Mouse (Mus musculus) brown adipose tissue, adult 24 weeks (tissue): ENCODE measurements around the gene Ccdc78. TPM values are rescaled to one million over a fixed set of nuclear protein-coding genes. Genes with fewer than 3 reads are reported as not detected.
"Not testable (repeated sequence)": the region's sequence is repeated elsewhere in the genome, so short reads cannot be mapped to it uniquely, and the experiment has no call there.

Experiments
- H3K27ac ChIP-seq: fragments of 200-500 bp; replicated peaks from 2 replicates; pipeline ENCODE4 v1.5.1; 2012; ENCODE audit warnings: low read depth, mild to moderate bottlenecking, low read length
- H3K4me1 ChIP-seq: fragments of 200-500 bp; 2 replicates; pipeline ENCODE4 v1.6.1; 2012; ENCODE audit warnings: low read length, mixed read lengths; ENCODE audit not compliant: control insufficient read depth, insufficient read depth, insufficient read length
- H3K4me3 ChIP-seq: fragments of 200-500 bp; 2 replicates; pipeline ENCODE4 v1.5.1; 2012; ENCODE audit warnings: low read depth, mild to moderate bottlenecking, low read length, moderate library complexity; ENCODE audit not compliant: insufficient read depth
- polyA plus RNA-seq: library from polyadenylated mRNA; stranded (reverse); fragments of >200 nt; gene quantifications from 2 replicates; pipeline ENCODE4 v1.2.4, GENCODE M21; 2012; ENCODE audit not compliant: missing spikeins, insufficient read depth, insufficient read length

Ccdc78 gene
- polyA plus RNA-seq, 1 experiment: not detected

DNA sequence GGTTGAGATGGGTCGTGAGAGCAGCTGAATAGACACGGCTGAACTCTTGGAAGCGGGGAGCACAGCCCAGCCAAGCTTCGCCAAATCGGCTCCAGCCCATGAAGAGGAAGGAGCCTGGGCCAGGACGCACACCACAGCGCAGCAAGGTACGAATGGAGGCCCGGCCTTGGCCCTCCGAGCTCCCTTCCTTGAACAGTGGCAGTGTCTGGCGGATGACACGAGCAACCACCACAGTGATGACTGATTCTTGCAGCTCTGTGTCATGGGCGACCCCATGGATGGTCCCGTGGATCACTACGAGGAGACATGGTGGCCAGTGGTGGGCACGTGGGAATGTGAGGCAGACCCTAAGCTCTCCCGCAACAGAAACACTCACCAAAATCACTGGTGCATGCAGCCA lies 8.6 kb downstream of the Ccdc78 start:
- H3K27ac ChIP-seq: no peak overlapping the region
- H3K4me1 ChIP-seq: peaks cover 11% of the 10 kb centered on the region
- H3K4me3 ChIP-seq: no peak overlapping the region

DNA sequence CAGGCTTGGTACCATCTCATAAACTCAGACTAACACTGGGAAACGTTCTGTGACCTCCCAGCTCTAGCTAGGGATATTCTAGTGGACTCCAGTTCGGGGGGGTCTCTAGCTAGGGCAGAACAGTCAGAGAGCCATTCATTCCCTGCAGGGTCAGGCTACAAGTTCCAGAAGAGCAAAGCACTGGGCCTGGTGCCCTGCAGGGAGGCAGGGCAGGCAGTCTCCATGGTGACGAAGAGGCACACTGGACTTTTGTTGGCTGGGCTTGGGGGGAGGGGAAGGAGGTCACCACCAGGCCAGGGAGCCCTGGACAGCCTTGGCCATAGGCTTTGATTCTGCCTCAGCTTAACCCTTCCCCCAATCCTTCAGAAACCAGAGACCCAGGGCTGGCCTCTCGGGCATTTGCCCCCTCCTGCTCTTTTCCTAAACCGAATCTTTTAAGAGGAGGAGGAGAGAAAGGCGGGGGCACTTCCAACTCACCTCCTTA lies 9.3 kb downstream of the Ccdc78 start, which contains the start of gene AC134908.4:
AC134908.4 (minus strand) TSS at position 51 of the 484 bp plus-strand sequence.
- H3K27ac ChIP-seq: no peak within 1 kb of the TSS
- H3K4me3 ChIP-seq: peak within 1 kb of the TSS; percentile 75
- peaks cover 11% of the 10 kb centered on the region for H3K4me1 ChIP-seq

DNA sequence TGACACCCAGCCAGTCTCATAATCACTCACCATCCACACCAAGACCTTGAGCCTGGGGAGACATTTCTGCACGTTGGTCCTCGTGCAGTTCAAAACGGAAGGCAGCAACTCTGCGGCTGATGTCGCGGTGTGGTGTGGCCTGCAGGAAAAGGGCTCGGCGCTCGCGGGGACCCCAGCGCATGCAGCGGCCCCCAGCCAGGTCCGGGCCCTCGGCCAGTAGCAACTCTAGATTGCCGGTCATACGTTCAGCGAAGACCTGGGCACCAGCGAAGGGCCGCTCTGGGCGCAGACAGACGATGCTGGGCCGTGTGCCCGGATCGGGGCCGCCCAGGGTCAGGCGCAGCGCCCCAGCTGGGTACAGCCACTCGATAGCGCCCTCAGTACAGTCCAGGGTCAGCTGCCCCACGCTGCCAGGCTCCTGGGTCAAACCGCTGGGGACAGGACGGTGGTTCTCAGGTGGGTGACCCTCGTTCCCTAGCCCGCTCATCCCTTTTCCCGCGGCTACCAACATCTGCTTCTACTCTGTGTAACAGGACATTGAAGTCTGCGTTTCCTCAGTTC lies 9.9 kb downstream of the Ccdc78 start:
- peak overlapping the region; percentile 75 for H3K4me3 ChIP-seq
- no peak overlapping the region for H3K27ac ChIP-seq
- peaks cover 10% of the 10 kb centered on the region for H3K4me1 ChIP-seq

DNA sequence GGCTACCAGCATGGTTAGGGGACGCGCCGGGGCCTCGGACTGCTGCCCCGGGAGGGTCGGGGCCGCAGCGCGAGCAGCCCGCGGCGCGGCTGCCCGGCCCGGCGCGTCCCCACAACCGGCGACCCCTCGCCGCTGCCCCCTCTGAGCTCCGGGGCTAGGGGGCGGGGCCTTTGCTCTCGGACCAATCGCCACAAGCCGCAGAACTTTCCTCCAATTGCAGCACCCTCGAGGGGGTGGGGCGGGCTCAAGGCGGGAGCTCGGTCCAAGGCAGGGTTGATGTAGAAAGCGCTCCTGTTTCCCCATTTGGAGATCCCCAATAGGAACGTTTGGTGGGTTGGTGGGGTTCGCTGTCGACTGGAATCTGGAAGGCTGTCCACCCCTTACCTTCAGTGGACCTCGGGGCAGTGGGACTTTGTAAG lies 10.6 kb downstream of the Ccdc78 start, which contains the start of gene Metrn:
Metrn (minus strand) TSS at position 186 of the 419 bp plus-strand sequence.
- Histone ChIP-seq H3K27ac (no peak within 1 kb of the TSS), H3K4me1 (peaks cover 7% of the 10 kb centered on the region), H3K4me3 (peak within 1 kb of the TSS; percentile 75)

DNA sequence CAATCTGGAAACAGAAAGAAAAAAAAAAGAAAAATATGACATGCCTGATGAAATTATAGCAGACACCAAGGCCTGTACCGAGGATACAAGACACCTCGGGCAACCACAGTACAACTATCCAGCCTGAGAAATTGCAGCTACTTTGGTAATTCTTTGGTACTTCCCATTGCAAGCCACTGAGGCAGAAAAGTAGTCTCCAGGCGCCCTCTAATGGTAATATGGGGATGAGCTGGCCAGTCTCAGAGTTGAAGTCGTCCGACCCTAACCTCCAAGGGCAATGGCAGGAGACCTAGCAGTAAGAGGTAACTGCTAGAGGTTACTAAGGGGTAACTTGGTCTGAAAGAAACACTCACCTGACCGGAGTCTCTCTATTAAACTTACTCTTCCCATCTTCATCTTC lies 14.6 kb downstream of the Ccdc78 start:
- Histone ChIP-seq H3K27ac (no peak overlapping the region), H3K4me1 (no peaks in the 10 kb centered on the region; the same call in 1 of the 2 replicates), H3K4me3 (no peak overlapping the region)

DNA sequence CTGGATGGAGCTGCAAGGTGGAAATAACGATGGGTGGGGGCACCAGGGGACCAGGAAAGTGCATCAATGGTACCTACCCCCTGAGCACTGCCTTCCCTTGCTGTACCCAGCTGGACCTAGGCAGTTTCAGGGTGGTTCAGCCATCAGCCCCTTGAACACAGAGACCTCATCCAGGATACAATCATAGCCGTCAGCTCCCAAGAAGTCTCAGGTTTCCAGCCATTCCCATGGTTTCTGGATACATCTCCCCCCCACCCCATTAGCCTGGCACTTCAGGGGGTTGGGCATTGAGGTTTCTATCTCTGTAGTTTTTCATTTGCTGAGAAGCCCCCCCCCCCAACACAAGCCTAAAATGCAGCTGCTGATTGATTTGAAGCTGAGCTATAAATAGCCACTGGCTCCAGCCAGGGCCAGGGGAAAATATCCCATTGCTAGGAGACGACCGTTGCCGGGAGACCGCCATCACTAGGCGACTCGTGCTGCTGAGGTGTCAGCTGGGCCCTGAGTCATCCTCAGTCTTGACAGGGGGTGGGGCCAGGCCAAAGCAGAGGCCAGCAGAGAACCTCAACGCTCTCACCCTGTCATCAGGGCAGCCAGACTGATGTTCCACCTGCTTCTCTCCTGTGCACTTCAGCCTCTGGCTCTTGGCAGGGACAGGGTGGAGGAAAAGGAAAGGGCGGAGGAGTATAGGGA lies 16.6 kb downstream of the Ccdc78 start:
- Histone ChIP-seq H3K4me3 (no peak overlapping the region), H3K4me1 (no peaks in the 10 kb centered on the region), H3K27ac (no peak overlapping the region)

DNA sequence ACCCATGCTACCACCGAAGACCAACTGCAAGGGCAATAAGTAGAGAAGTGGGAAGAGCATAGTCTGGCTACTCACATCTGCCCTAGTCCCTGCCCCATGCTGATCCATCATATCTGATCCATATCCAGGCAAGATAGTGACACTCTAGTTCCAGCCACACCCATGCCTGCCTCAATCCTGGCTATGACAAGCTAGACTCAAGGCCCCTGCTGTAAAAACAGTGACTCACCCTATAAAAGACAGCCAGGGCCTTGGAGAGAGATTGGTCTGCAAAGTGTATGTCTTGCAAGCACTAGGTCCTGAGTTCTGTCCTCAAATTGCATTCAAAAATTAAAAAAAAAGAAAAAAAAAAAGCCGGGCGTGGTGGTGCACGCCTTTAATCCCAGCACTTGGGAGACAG lies 20.1 kb downstream of the Ccdc78 start:
- Histone ChIP-seq H3K4me1 (no peaks in the 10 kb centered on the region), H3K4me3 (no peak overlapping the region), H3K27ac (no peak overlapping the region)

DNA sequence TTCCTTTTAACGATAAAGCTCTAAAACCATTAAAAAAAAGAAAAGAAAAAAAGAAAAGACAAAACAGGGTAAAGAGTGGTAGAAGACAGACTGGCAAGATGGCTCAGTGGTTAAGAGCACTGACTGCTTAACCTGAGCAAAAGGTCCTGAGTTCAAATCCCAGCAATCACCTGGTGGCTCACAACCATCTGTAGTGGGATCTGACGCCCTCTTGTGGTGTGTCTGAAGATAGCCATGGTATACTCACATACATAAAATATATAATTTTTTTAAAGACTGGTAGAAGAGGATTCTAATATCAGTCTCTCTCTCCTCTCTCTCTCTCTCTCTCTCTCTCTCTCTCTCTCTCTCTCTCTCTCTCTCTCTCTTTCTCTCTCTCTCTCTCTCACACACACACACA lies 21.1 kb downstream of the Ccdc78 start:
- H3K27ac ChIP-seq, H3K4me3 ChIP-seq, H3K4me1 ChIP-seq: not testable (repeated sequence)

DNA sequence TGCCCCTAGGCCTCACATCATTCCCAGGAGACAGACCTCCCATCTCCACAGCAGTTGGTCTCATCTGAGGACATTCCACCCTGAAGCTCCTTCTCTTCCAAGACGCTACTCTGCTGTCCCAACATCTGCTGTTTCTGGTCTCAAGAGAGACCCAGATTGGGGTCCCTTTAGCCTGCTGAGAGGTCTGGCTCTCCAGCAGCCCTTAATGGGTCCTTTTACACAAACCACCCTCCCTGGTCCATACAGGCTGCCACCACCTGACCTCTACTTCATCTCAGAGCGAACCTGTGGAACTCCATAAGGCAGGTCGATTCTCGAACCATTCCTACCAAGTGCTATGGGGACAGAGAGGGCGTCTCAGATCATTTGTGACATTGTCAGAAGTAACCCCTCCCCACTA lies 21.6 kb downstream of the Ccdc78 start:
- no peak overlapping the region for H3K27ac ChIP-seq
- no peaks in the 10 kb centered on the region for H3K4me1 ChIP-seq
- H3K4me3 ChIP-seq: peak overlapping the region; percentile 1; the same call in 1 of the 2 replicates

DNA sequence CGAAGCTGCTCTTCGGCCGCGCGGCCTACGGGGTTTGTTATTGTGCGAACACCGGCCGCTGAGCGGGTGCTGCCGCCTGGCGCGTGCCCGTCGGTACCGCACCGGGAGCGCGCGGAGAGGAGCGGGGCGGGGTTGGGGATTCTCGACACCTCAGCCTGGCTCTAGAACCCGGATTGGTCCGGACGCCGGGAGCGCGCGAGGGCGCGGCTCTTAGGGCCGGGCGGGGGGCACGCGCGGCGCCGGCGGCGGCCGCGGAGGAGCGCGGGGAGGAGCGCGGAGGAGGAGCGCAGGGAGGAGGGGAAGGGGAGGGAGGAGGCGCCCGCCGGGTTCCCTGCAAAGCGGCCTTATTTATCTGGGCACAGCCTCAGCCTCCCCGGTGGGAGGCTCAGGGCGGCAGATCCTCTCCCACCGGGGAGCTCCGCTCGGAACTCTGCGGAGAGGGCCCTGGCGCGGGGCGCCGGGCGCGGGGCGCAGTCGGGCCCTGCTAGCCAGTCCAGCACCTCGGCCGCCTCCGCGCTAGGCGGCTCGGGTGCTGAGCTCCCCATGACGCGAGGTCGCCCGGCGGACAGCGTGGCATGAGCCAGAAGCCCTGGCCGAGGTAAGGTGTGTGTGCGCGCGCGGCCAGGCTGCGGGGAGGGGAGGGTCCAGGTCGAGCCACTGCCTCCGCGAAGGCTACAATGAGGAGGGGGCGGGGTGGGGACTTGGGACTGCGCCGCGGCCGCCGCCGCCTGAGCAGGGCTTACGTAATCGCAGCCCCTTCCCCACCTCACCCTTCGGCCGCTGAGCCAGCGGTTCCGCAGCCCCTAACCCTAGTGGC lies 22.6 kb downstream of the Ccdc78 start, which contains the start of gene Fbxl16:
Fbxl16 (plus strand) TSS at position 297 of the 817 bp plus-strand sequence.
- Histone ChIP-seq H3K4me1 (no peaks in the 10 kb centered on the region), H3K4me3 (peak within 1 kb of the TSS; percentile 56), H3K27ac (no peak within 1 kb of the TSS)

DNA sequence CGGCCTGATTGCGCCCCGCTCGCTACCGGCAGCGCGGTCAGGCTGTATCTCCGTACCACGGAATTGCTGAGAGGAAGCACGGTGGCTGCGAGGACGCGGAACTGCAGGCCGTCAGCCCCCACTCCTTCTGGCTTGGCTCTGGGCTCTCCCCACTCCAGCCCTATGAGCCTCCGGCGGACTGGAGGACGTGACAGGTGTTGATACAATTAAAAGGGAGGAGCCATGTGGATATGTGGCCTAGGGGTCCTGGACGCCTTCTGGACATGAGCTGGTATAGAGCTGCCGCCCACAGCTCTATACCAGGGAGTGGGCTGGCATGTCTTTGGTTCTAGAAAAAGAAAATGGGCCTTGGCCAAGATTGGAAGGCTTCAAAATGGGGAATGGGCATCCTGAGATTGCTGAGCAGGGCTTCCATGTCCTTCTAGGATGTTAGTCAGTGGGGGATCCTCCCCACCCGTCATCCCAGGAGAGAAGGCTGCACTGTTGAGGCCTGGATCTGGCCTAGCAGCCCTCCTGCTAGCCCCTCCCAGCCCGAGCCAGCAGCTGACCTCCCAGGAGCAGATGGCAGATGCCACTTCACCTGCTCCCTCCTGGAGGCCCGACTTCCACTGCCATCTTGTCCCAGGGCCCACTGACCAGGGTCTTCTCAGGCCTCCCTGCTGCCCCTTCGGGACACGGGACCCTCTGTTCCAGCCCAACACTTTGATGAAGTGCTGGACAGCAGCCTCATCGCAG lies 23.4 kb downstream of the Ccdc78 start:
- Histone ChIP-seq H3K27ac (no peak overlapping the region), H3K4me1 (no peaks in the 10 kb centered on the region), H3K4me3 (peak overlapping the region; percentile 56)

DNA sequence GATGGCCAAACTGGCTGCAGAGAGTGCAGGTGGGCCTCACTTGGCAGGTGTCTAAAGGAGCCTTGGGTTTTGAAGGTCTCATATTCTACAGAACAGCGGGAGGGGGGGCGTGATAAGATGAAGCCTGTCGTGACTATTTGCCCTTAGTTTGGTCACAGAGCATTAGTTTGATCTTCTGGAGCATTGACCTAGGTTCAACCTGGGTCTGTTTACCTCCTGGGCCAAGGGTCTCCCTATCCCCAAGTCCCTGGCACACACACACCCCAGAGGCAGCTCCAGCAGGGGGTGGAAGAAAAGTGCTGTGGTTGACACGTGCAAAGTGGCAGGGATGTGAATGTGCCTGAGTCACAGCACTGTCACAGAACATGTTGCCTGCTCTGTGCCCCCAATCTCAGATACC lies 24.5 kb downstream of the Ccdc78 start:
- H3K4me3 ChIP-seq: no peak overlapping the region
- no peaks in the 10 kb centered on the region for H3K4me1 ChIP-seq

DNA sequence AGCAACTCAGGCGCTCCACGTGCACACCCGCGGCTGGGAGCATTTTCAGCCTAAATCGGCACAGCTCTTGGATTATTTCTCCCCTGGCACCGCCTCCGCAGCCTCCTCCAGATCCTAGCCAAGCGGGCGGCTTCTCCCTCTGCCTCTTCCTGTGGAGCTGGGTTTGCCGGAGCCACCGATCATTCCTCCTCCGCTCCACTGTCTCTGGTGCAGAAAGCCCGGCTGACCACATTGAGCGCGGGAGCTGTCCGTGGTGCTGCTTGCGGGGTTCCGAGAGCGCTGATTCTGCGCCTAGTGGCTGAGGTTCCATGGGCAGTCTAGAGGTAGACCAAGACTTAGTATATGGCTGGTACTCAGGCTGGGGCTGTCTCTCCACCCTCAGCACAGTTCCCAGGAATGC lies 27.1 kb downstream of the Ccdc78 start:
- Histone ChIP-seq H3K4me3 (no peak overlapping the region), H3K27ac (no peak overlapping the region), H3K4me1 (no peaks in the 10 kb centered on the region)

More for the DNA sequence above, 24.5 kb downstream of the Ccdc78 start:
- H3K27ac ChIP-seq: no peak overlapping the region

DNA sequence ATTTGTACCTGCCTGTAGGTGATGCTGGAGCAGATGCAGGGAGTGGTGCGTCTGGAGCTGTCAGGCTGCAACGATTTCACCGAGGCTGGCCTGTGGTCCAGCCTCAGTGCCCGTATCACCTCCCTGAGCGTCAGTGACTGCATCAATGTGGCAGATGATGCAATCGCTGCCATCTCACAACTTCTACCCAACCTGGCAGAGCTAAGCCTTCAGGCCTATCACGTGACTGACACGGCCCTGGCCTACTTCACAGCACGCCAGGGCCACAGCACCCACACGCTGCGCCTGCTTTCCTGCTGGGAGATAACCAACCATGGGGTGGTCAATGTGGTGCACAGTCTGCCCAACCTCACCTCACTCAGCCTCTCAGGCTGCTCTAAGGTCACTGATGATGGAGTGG lies 31.3 kb downstream of the Ccdc78 start:
- Histone ChIP-seq H3K4me3 (no peak overlapping the region), H3K4me1 (no peaks in the 10 kb centered on the region), H3K27ac (no peak overlapping the region)
